Mouse (Mus musculus) midbrain, embryonic 12.5 days (tissue): Measurements from ENCODE around the gene Olfr747. TPM values are rescaled to one million over a fixed set of nuclear protein-coding genes. Genes with fewer than 3 reads are reported as not detected.
"Not testable (repeated sequence)": the region's sequence is repeated elsewhere in the genome, so short reads cannot be mapped to it uniquely, and the experiment has no call there.

Experiments
- ATAC-seq: fragments of 200-750 bp; cut with Nextera tagmentation; 2 replicates; pipeline ENCODE4 v1.8.0; 2017; ENCODE audit warnings: low read depth, moderate TSS enrichment, moderate library complexity; ENCODE audit not compliant: low FRiP score
- H3K27ac ChIP-seq: fragments of 300-500 bp; sonication (generic); replicated peaks from 2 replicates; pipeline ENCODE4 v1.5.1; 2016; ENCODE audit warnings: mild to moderate bottlenecking
- H3K27me3 ChIP-seq: fragments of 300-500 bp; sonication (generic); 2 replicates; pipeline ENCODE4 v1.6.1; 2016; ENCODE audit warnings: mild to moderate bottlenecking
- H3K36me3 ChIP-seq: fragments of 300-500 bp; sonication (generic); 2 replicates; pipeline ENCODE4 v1.6.1; 2016
- H3K4me1 ChIP-seq: fragments of 300-500 bp; sonication (generic); 2 replicates; pipeline ENCODE4 v1.6.1; 2016
- H3K4me2 ChIP-seq: fragments of 300-500 bp; sonication (generic); replicated peaks from 2 replicates; pipeline ENCODE4 v1.6.1; 2016; ENCODE audit warnings: mild to moderate bottlenecking, moderate library complexity
- H3K4me3 ChIP-seq: fragments of 300-500 bp; sonication (generic); 2 replicates; pipeline ENCODE4 v1.5.1; 2016; ENCODE audit warnings: mild to moderate bottlenecking
- H3K9ac ChIP-seq: fragments of 300-500 bp; sonication (generic); replicated peaks from 2 replicates; pipeline ENCODE4 v1.6.1; 2016; ENCODE audit warnings: mild to moderate bottlenecking, moderate library complexity
- H3K9me3 ChIP-seq: fragments of 300-500 bp; sonication (generic); 2 replicates; pipeline ENCODE4 v1.6.1; 2016; ENCODE audit warnings: mild to moderate bottlenecking
- WGBS: fragments of 180-500 bp; shearing (Covaris S2); methylation state at CpG from one replicate; pipeline ENCODE4 v1.1.7; 2016; 5-methylcytosine and 5-hydroxymethylcytosine counted together
- polyA plus RNA-seq: library from polyadenylated mRNA; unstranded; fragments of >200 nt; fragmentation: Nextera tagmentation; extraction: Ambion mirVana; gene quantifications from 2 replicates; pipeline ENCODE4 v1.2.1, GENCODE M21; 2016

Gene Olfr747
- not detected in 2 replicates for polyA plus RNA-seq

GRCm38 (mm10) chr14:50693106-50693505 lies at the start of gene Olfr747:
Gene Olfr747, minus strand, starts transcription at chr14:50693206.
- no peaks in the 10 kb centered on the region for H3K36me3 ChIP-seq

GRCm38 (mm10) chr14:50741584-50741983 lies 48.6 kb upstream of the Olfr747 start:
- no peak for ATAC-seq
- Histone ChIP-seq H3K27ac (no peak overlapping the region), H3K27me3 (no peaks in the 10 kb centered on the region), H3K4me3 (no peak overlapping the region), H3K9me3 (no peaks in the 10 kb centered on the region), H3K4me2 (no peak overlapping the region), H3K4me1 (no peaks in the 10 kb centered on the region), H3K9ac (no peak overlapping the region), H3K36me3 (no peaks in the 10 kb centered on the region)
- WGBS = 78% methylated on average over 2 of the region's 2 CpGs

More at GRCm38 (mm10) chr14:50693106-50693505, at the start of gene Olfr747:
- Histone ChIP-seq H3K27ac (no peak within 1 kb of the TSS), H3K9me3 (no peaks in the 10 kb centered on the region), H3K4me3 (no peak within 1 kb of the TSS), H3K4me1 (no peaks in the 10 kb centered on the region), H3K4me2 (no peak within 1 kb of the TSS), H3K27me3 (no peaks in the 10 kb centered on the region), H3K9ac (no peak within 1 kb of the TSS)
- 86% methylated on average over 3 of the region's 3 CpGs for WGBS
- ATAC-seq = no peak

GRCm38 (mm10) chr14:50740334-50740733 lies 47.3 kb upstream of the Olfr747 start:
- WGBS = 84% methylated on average over 2 of the region's 2 CpGs
- Histone ChIP-seq H3K27me3 (no peaks in the 10 kb centered on the region), H3K4me2 (no peak overlapping the region), H3K4me3 (no peak overlapping the region), H3K36me3 (no peaks in the 10 kb centered on the region), H3K27ac (no peak overlapping the region), H3K9ac (no peak overlapping the region), H3K4me1 (no peaks in the 10 kb centered on the region), H3K9me3 (no peaks in the 10 kb centered on the region)
- ATAC-seq = no peak

GRCm38 (mm10) chr14:50722371-50722770 lies 29.4 kb upstream of the Olfr747 start:
- 90% methylated on average over 3 of the region's 4 CpGs for WGBS
- not testable (repeated sequence) for ATAC-seq, H3K27me3 ChIP-seq, H3K4me1 ChIP-seq, H3K27ac ChIP-seq, H3K9me3 ChIP-seq, H3K36me3 ChIP-seq, H3K4me2 ChIP-seq, H3K9ac ChIP-seq, H3K4me3 ChIP-seq

GRCm38 (mm10) chr14:50719875-50720274 lies 26.9 kb upstream of the Olfr747 start:
- H3K9ac ChIP-seq, H3K36me3 ChIP-seq, H3K4me3 ChIP-seq, H3K27me3 ChIP-seq, H3K4me2 ChIP-seq, H3K4me1 ChIP-seq, H3K9me3 ChIP-seq, ATAC-seq, H3K27ac ChIP-seq: not testable (repeated sequence)
- WGBS = 93% methylated on average over 15 of the region's 15 CpGs

GRCm38 (mm10) chr14:50707073-50707472 lies 14.1 kb upstream of the Olfr747 start, which contains the start of gene Olfr748:
Gene Olfr748, plus strand, starts transcription at chr14:50707373.
- WGBS = 64% methylated on average over 1 of the region's 1 CpGs
- Histone ChIP-seq H3K9ac (no peak within 1 kb of the TSS), H3K27me3 (no peaks in the 10 kb centered on the region), H3K4me2 (no peak within 1 kb of the TSS), H3K27ac (no peak within 1 kb of the TSS), H3K36me3 (no peaks in the 10 kb centered on the region), H3K4me3 (no peak within 1 kb of the TSS), H3K4me1 (no peaks in the 10 kb centered on the region), H3K9me3 (no peaks in the 10 kb centered on the region)
- no peak for ATAC-seq

- Histone ChIP-seq H3K27ac (no peak within 1 kb of the TSS), H3K4me1 (no peaks in the 10 kb centered on the region), H3K9ac (no peak within 1 kb of the TSS), H3K4me2 (no peak within 1 kb of the TSS), H3K27me3 (no peaks in the 10 kb centered on the region), H3K36me3 (no peaks in the 10 kb centered on the region), H3K4me3 (no peak within 1 kb of the TSS), H3K9me3 (0 out of 2 replicates have a peak, but pooled peaks cover 5% of the 10 kb centered on the region)
- ATAC-seq = no peak
Measured at GRCm38 (mm10) chr14:50646783-50647182, 46.2 kb downstream of the Olfr747 start, which contains the start of gene Olfr746. Gene Olfr746, plus strand, starts transcription at chr14:50647083.

- no peaks in the 10 kb centered on the region for H3K4me1 ChIP-seq
- WGBS = 82% methylated on average over 2 of the region's 2 CpGs
- no peak within 1 kb of the TSS for H3K4me3 ChIP-seq
Measured at GRCm38 (mm10) chr14:50639088-50639487, 53.9 kb downstream of the Olfr747 start, which contains the start of gene Olfr745. Gene Olfr745, plus strand, starts transcription at chr14:50639388.

More at GRCm38 (mm10) chr14:50639088-50639487, 53.9 kb downstream of the Olfr747 start, which contains the start of gene Olfr745:
- Histone ChIP-seq H3K9me3 (no peaks in the 10 kb centered on the region), H3K4me2 (no peak within 1 kb of the TSS), H3K27me3 (no peaks in the 10 kb centered on the region), H3K27ac (no peak within 1 kb of the TSS), H3K36me3 (no peaks in the 10 kb centered on the region), H3K9ac (no peak within 1 kb of the TSS)
- ATAC-seq = no peak

Other genes with a start within 250 kb of the Olfr747 start
- gene Olfr740, start 247.7 kb downstream of the Olfr747 start, polyA plus RNA-seq = not detected in 2 replicates
- not detected in 2 replicates for gene Olfr741, start 220.5 kb downstream of the Olfr747 start, polyA plus RNA-seq
- gene Olfr742, start 189.6 kb downstream of the Olfr747 start, polyA plus RNA-seq = not detected in 2 replicates
- not detected in 2 replicates for gene Olfr743, start 171.4 kb downstream of the Olfr747 start, polyA plus RNA-seq
- not detected in 2 replicates for gene Olfr744, start 78.3 kb downstream of the Olfr747 start, polyA plus RNA-seq
- not detected in 2 replicates for gene Olfr745, start 53.8 kb downstream of the Olfr747 start, polyA plus RNA-seq
- not detected in 2 replicates for gene Olfr746, start 46.1 kb downstream of the Olfr747 start, polyA plus RNA-seq
- not detected in 2 replicates for gene Olfr748, start 14.2 kb upstream of the Olfr747 start, polyA plus RNA-seq
- not detected in 2 replicates for gene Olfr749, start 51.9 kb upstream of the Olfr747 start, polyA plus RNA-seq
- gene Ttc5, start 92.3 kb upstream of the Olfr747 start, polyA plus RNA-seq = 108 and 121 TPM in 2 replicates
- gene Ccnb1ip1, start 114.5 kb upstream of the Olfr747 start, polyA plus RNA-seq = not detected in 2 replicates
- 52.1 and 55.8 TPM in 2 replicates for gene Parp2, start 114.6 kb upstream of the Olfr747 start, polyA plus RNA-seq
- 3.7 and 5.1 TPM in 2 replicates for gene Tep1, start 177.4 kb upstream of the Olfr747 start, polyA plus RNA-seq
- 0.35 and 0.60 TPM in 2 replicates for gene Klhl33, start 204.3 kb upstream of the Olfr747 start, polyA plus RNA-seq
- 141 and 147 TPM in 2 replicates for gene Osgep, start 231.7 kb upstream of the Olfr747 start, polyA plus RNA-seq
- 321 and 333 TPM in 2 replicates for gene Apex1, start 231.8 kb upstream of the Olfr747 start, polyA plus RNA-seq
- gene Pip4p1, start 237.7 kb upstream of the Olfr747 start, polyA plus RNA-seq = 68.3 and 72.8 TPM in 2 replicates
- gene Pnp, start 237.9 kb upstream of the Olfr747 start, polyA plus RNA-seq = 50.0 and 50.1 TPM in 2 replicates